Mouse (Mus musculus): Measurements from ENCODE around the gene Olfr1155. TPM values are rescaled to one million over a fixed set of nuclear protein-coding genes. Genes with fewer than 3 reads are reported as not detected.

Gene Olfr1155
- total and polyA plus RNA-seq, 3 experiments, result not detected

- DNase-seq, result no peak
- Histone ChIP-seq H3K79me2 (replicated peaks; ENCODE audit: control insufficient read depth, insufficient read depth, low read length) (no peaks in the 10 kb centered on the region), H3K4me1 (ENCODE audit: control insufficient read depth, insufficient read depth, low read length) (no peaks in the 10 kb centered on the region), H3K4me3 (no peak within 1 kb of the TSS), H3K27me3 (ENCODE audit: control insufficient read depth, insufficient read depth, low read length) (no peaks in the 10 kb centered on the region), H3K36me3 (ENCODE audit: control insufficient read depth, insufficient read depth, low read length) (no peaks in the 10 kb centered on the region), H3K27ac (no peak within 1 kb of the TSS), H3K9ac (ENCODE audit: low read depth, low read length) (no peak within 1 kb of the TSS)
- no peak for TF ChIP-seq CTCF (IDR thresholded peaks at IDR 0.05)
- TF ChIP-seq EP300 (IDR thresholded peaks at IDR 0.05; ENCODE audit: insufficient read depth, low read depth, low read length), result no peak
- TF ChIP-seq POLR2A (IDR thresholded peaks at IDR 0.05; ENCODE audit: insufficient read depth, low read depth, low read length), result no peak
- WGBS, result 54% methylated on average over 1 of the region's 1 CpGs
- intact Hi-C loops (cut with DNase I), result no loop called here
These were observed 50.3 kb downstream of the Olfr1155 start, which contains the start of gene Olfr1153 for GRCm38 (mm10) chr2:87894662-87895061. Gene Olfr1153 (plus strand): TSS chr2:87894962.

Other genes starting within 250 kb of the Olfr1155 start
- not detected for gene Olfr1137, start 232.0 kb downstream of the Olfr1155 start, total RNA-seq (2021)
- gene Olfr1137, start 232.0 kb downstream of the Olfr1155 start, polyA plus RNA-seq (2012; rRNA removed), result not detected in 2 replicates
- not detected for gene Olfr1138, start 205.2 kb downstream of the Olfr1155 start, total RNA-seq (2021)
- not detected in 2 replicates for gene Olfr1138, start 205.2 kb downstream of the Olfr1155 start, polyA plus RNA-seq (2012; rRNA removed)
- not detected for gene Olfr1140, start 201.4 kb downstream of the Olfr1155 start, total RNA-seq (2021)
- gene Olfr1140, start 201.4 kb downstream of the Olfr1155 start, polyA plus RNA-seq (2012; rRNA removed), result not detected in 2 replicates
- not detected for gene Olfr1141, start 191.1 kb downstream of the Olfr1155 start, total RNA-seq (2021)
- gene Olfr1141, start 191.1 kb downstream of the Olfr1155 start, polyA plus RNA-seq (2012; rRNA removed), result not detected in 2 replicates
- gene Olfr152, start 165.7 kb downstream of the Olfr1155 start, total RNA-seq (2021), result not detected
- not detected in 2 replicates for gene Olfr152, start 165.7 kb downstream of the Olfr1155 start, polyA plus RNA-seq (2012; rRNA removed)
- not detected for gene Olfr1143, start 144.5 kb downstream of the Olfr1155 start, total RNA-seq (2021)
- not detected in 2 replicates for gene Olfr1143, start 144.5 kb downstream of the Olfr1155 start, polyA plus RNA-seq (2012; rRNA removed)
- not detected for gene Olfr1145, start 135.3 kb downstream of the Olfr1155 start, total RNA-seq (2021)
- not detected in 2 replicates for gene Olfr1145, start 135.3 kb downstream of the Olfr1155 start, polyA plus RNA-seq (2012; rRNA removed)
- not detected for gene Olfr1148, start 114.6 kb downstream of the Olfr1155 start, total RNA-seq (2021)
- gene Olfr1148, start 114.6 kb downstream of the Olfr1155 start, polyA plus RNA-seq (2012; rRNA removed), result not detected in 2 replicates
- not detected for gene Olfr1150-ps1, start 101.1 kb downstream of the Olfr1155 start, total RNA-seq (2021)
- not detected in 2 replicates for gene Olfr1150-ps1, start 101.1 kb downstream of the Olfr1155 start, polyA plus RNA-seq (2012; rRNA removed)
- not detected for gene Olfr1151, start 89.3 kb downstream of the Olfr1155 start, total RNA-seq (2021)
- not detected in 2 replicates for gene Olfr1151, start 89.3 kb downstream of the Olfr1155 start, polyA plus RNA-seq (2012; rRNA removed)
- gene Olfr1152, start 78.6 kb downstream of the Olfr1155 start, total RNA-seq (2021), result not detected
- not detected in 2 replicates for gene Olfr1152, start 78.6 kb downstream of the Olfr1155 start, polyA plus RNA-seq (2012; rRNA removed)
- gene Olfr1153, start 50.2 kb downstream of the Olfr1155 start, total RNA-seq (2021), result not detected
- not detected in 2 replicates for gene Olfr1153, start 50.2 kb downstream of the Olfr1155 start, polyA plus RNA-seq (2012; rRNA removed)
- gene Olfr1154, start 40.0 kb downstream of the Olfr1155 start, total RNA-seq (2021), result not detected
- not detected in 2 replicates for gene Olfr1154, start 40.0 kb downstream of the Olfr1155 start, polyA plus RNA-seq (2012; rRNA removed)
- not detected for gene Olfr1156, start 8.0 kb upstream of the Olfr1155 start, total RNA-seq (2021)
- gene Olfr1156, start 8.0 kb upstream of the Olfr1155 start, polyA plus RNA-seq (2012; rRNA removed), result not detected in 2 replicates
- not detected for gene Olfr1157, start 23.2 kb upstream of the Olfr1155 start, total RNA-seq (2021)
- gene Olfr1157, start 23.2 kb upstream of the Olfr1155 start, polyA plus RNA-seq (2012; rRNA removed), result not detected in 2 replicates
- not detected for gene Olfr74, start 29.5 kb upstream of the Olfr1155 start, total RNA-seq (2021)
- gene Olfr74, start 29.5 kb upstream of the Olfr1155 start, polyA plus RNA-seq (2012; rRNA removed), result not detected in 2 replicates
- not detected for gene Olfr1158, start 45.0 kb upstream of the Olfr1155 start, total RNA-seq (2021)
- gene Olfr1158, start 45.0 kb upstream of the Olfr1155 start, polyA plus RNA-seq (2012; rRNA removed), result not detected in 2 replicates
- gene Olfr1160, start 63.1 kb upstream of the Olfr1155 start, total RNA-seq (2021), result not detected
- gene Olfr1160, start 63.1 kb upstream of the Olfr1155 start, polyA plus RNA-seq (2012; rRNA removed), result not detected in 2 replicates
- gene Olfr1161, start 77.6 kb upstream of the Olfr1155 start, total RNA-seq (2021), result not detected
- not detected in 2 replicates for gene Olfr1161, start 77.6 kb upstream of the Olfr1155 start, polyA plus RNA-seq (2012; rRNA removed)
- gene Olfr73, start 92.6 kb upstream of the Olfr1155 start, total RNA-seq (2021), result not detected
- gene Olfr73, start 92.6 kb upstream of the Olfr1155 start, polyA plus RNA-seq (2012; rRNA removed), result not detected in 2 replicates
- gene Olfr1162, start 106.0 kb upstream of the Olfr1155 start, total RNA-seq (2021), result not detected
- gene Olfr1162, start 106.0 kb upstream of the Olfr1155 start, polyA plus RNA-seq (2012; rRNA removed), result not detected in 2 replicates
- not detected for gene Olfr1163, start 126.7 kb upstream of the Olfr1155 start, total RNA-seq (2021)
- not detected in 2 replicates for gene Olfr1163, start 126.7 kb upstream of the Olfr1155 start, polyA plus RNA-seq (2012; rRNA removed)
- gene Olfr1164, start 148.8 kb upstream of the Olfr1155 start, total RNA-seq (2021), result not detected
- not detected in 2 replicates for gene Olfr1164, start 148.8 kb upstream of the Olfr1155 start, polyA plus RNA-seq (2012; rRNA removed)
- not detected for gene Olfr1166, start 183.1 kb upstream of the Olfr1155 start, total RNA-seq (2021)
- gene Olfr1166, start 183.1 kb upstream of the Olfr1155 start, polyA plus RNA-seq (2012; rRNA removed), result not detected in 2 replicates
- gene Olfr1167, start 210.1 kb upstream of the Olfr1155 start, total RNA-seq (2021), result not detected
- gene Olfr1167, start 210.1 kb upstream of the Olfr1155 start, polyA plus RNA-seq (2012; rRNA removed), result not detected in 2 replicates
- gene Olfr1168, start 236.7 kb upstream of the Olfr1155 start, total RNA-seq (2021), result not detected
- gene Olfr1168, start 236.7 kb upstream of the Olfr1155 start, polyA plus RNA-seq (2012; rRNA removed), result not detected in 2 replicates